Mouse (Mus musculus): Measurements from ENCODE around the gene Zfp276.

GRCm38 (mm10) chr8:123271147-123271546 is 17.2 kb downstream of the Zfp276 start:
- no peak for TF ChIP-seq POLR2A (IDR thresholded peaks at IDR 0.05; ENCODE audit: control insufficient read depth, low read depth, low read length)
- no peak for TF ChIP-seq CTCF (IDR thresholded peaks at IDR 0.05; ENCODE audit: control insufficient read depth, insufficient read depth, insufficient replicate concordance, low read depth, low read length)

Measured in testis, adult 2 months (tissue).